In the genomic region with DNA sequence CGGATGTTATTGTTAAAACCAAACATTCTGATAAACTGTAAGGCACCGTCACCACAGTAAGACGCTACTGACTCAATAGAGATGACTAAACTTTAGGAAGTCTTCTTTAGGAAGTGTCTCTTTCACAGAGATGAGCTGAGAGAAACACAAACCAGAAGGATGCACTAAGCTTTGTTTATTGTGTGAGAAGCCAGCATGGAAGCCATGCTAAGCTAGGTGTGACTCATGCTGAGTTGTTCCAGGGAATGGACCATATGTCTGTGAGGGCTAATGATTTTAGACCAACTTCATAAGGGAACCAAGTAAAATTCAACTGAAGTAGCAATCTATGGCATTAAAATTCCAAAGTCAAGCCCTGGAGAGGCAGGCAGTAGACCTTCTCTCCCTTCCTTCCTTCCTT, we compare ENCODE assay signal across 21 mouse cellular contexts.
DNase-seq lines count a peak whose midpoint lies in the region; ATAC-seq lines count a peak whose summit lies in the region.
"Had no signal": no experiment of that assay in that cellular context is flagged by ENCODE, and none has a peak within 500 bp of the region (broad histone marks: within the 10 kb centered on the region; RNA-seq: fewer than 3 reads in every experiment).

No protein-coding gene starts in this region.

- no peak for DNase-seq in frontal cortex, postnatal 10 days (ENCODE audit: low spot score in 2 of 2)
- peak; percentile 2 to 6 for DNase-seq in right cerebral cortex, adult 2 months (ENCODE audit: low spot score in 2 of 2)
- no peak for DNase-seq in right cerebral cortex, postnatal 25 days
- peak; percentile 6 for DNase-seq in telencephalon, adult 2 months (ENCODE audit: low read depth, low spot score)
- no peak for DNase-seq in midbrain, embryonic 10.5 days (ENCODE audit: low spot score)
- DNase-seq: adrenal gland, postnatal 25 days; B cell, adult 2 months; cerebellum, adult 18-20 months; cerebellum, adult 9-10 months; cerebellum, postnatal 14 days; gastrocnemius, adult 2 months; gastrocnemius, postnatal 14 days; heart, adult 11 months had no signal

- ATAC-seq in frontal cortex, adult (ENCODE audit: low TSS enrichment), result 0 out of 2 replicates have a peak, but pooled peaks have one; percentile 52
- ATAC-seq: activated CD4-positive, CD25-positive, alpha-beta regulatory T cell, adult 4 months; CD4-positive, CD25-positive, alpha-beta regulatory T cell, adult 4 months; forebrain, embryonic 14.5 days had no signal

- H3K36me3 ChIP-seq in midbrain, embryonic 10.5 days, result no peaks in the 10 kb centered on the region
- H3K36me3 ChIP-seq: embryonic facial prominence, embryonic 12.5 days; embryonic facial prominence, embryonic 15.5 days; hindbrain, embryonic 12.5 days; hindbrain, embryonic 15.5 days had no signal

- no peaks in the 10 kb centered on the region for H3K4me1 ChIP-seq in midbrain, embryonic 10.5 days
- H3K4me1 ChIP-seq: embryonic facial prominence, embryonic 12.5 days; embryonic facial prominence, embryonic 15.5 days; hindbrain, embryonic 12.5 days; hindbrain, embryonic 15.5 days had no signal

- 93% methylated on average over 3 of the region's 3 CpGs for WGBS in midbrain, embryonic 10.5 days

- no peak overlapping the region for H3K27ac ChIP-seq in midbrain, embryonic 10.5 days (replicated peaks)
- H3K27ac ChIP-seq: embryonic facial prominence, embryonic 12.5 days; embryonic facial prominence, embryonic 15.5 days; gastrocnemius, adult 2 months; hindbrain, embryonic 12.5 days; hindbrain, embryonic 15.5 days had no signal

- no peaks in the 10 kb centered on the region for H3K9me3 ChIP-seq in midbrain, embryonic 10.5 days (replicated peaks)
- H3K9me3 ChIP-seq: embryonic facial prominence, embryonic 12.5 days; embryonic facial prominence, embryonic 15.5 days; hindbrain, embryonic 12.5 days; hindbrain, embryonic 15.5 days had no signal

- no peaks in the 10 kb centered on the region for H3K27me3 ChIP-seq in midbrain, embryonic 10.5 days (ENCODE audit: low read depth, poor library complexity, severe bottlenecking)
- H3K27me3 ChIP-seq: embryonic facial prominence, embryonic 12.5 days; embryonic facial prominence, embryonic 15.5 days; hindbrain, embryonic 12.5 days; hindbrain, embryonic 15.5 days had no signal

- no peak overlapping the region for H3K4me3 ChIP-seq in midbrain, embryonic 10.5 days
- H3K4me3 ChIP-seq: embryonic facial prominence, embryonic 12.5 days; embryonic facial prominence, embryonic 15.5 days; gastrocnemius, adult 2 months; hindbrain, embryonic 12.5 days; hindbrain, embryonic 15.5 days had no signal

Comparison
In these comparisons a context has a peak if more than half of its experiments do, and no peak if none do; other contexts are left out.
1. DNase-seq: peak in right cerebral cortex, adult 2 months (2 of 2) and telencephalon, adult 2 months (single experiment); none in frontal cortex, postnatal 10 days (0 of 2), right cerebral cortex, postnatal 25 days (single experiment) and midbrain, embryonic 10.5 days (single experiment).